Mouse (Mus musculus): ENCODE measurements around the gene Usp46.

DNA sequence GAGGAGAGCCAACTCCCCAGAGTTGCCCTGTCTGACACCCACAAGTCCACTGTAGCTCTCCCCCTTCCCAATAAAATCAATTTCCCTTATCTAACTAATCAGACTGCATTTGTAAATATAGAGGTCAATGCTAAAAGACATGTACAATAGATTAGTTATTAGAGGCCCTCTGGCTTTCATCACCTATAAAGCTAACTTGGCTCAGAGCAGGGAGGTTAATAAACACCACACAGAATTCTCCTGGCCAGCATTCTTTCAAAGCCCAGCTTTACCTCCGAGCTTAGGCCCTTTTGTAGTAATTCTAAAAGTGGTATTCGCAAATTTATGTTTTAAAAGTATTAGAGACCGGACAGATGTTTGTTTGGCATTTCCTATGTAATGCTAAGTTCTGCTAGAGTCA lies 21.4 kb upstream of the Usp46 start:
- TF ChIP-seq CTCF (IDR thresholded peaks at IDR 0.05; ENCODE audit: borderline replicate concordance, control insufficient read depth, extremely low read depth, insufficient read depth, low read length, poor library complexity) (no peak), POLR2A (IDR thresholded peaks at IDR 0.05; ENCODE audit: control insufficient read depth, extremely low read depth, insufficient read depth, low read length, poor library complexity) (no peak)

All from thymus, adult 2 months (tissue).